Mouse (Mus musculus) forebrain, embryonic 13.5 days (tissue): ENCODE measurements at regions not wholly inside any gene's neighbourhood (a gene's known extent, or its start where the extent isn't known, plus 50 kb on each side); places are given as distances from the start of the nearest gene placed in this dataset.

Experiments
- ATAC-seq: fragments of 200-750 bp; cut with Nextera tagmentation; 2 replicates; pipeline ENCODE4 v1.8.0; 2017
- H3K27ac ChIP-seq: fragments of 300-500 bp; sonication (generic); 2 replicates; pipeline ENCODE4 v1.5.1; 2015; ENCODE audit warnings: inconsistent platforms, mild to moderate bottlenecking, moderate library complexity
- H3K27me3 ChIP-seq: fragments of 300-500 bp; sonication (generic); 2 replicates; pipeline ENCODE4 v1.6.1; 2015; ENCODE audit warnings: mild to moderate bottlenecking, inconsistent platforms
- H3K36me3 ChIP-seq: fragments of 300-500 bp; sonication (generic); 2 replicates; pipeline ENCODE4 v1.6.1; 2015; ENCODE audit warnings: mild to moderate bottlenecking, inconsistent platforms; ENCODE audit not compliant: poor library complexity, severe bottlenecking
- H3K4me1 ChIP-seq: fragments of 300-500 bp; sonication (generic); 2 replicates; pipeline ENCODE4 v1.6.1; 2015; ENCODE audit warnings: inconsistent platforms
- H3K4me2 ChIP-seq: fragments of 300-500 bp; sonication (generic); 2 replicates; pipeline ENCODE4 v1.6.1; 2015; ENCODE audit warnings: inconsistent platforms, mild to moderate bottlenecking, moderate library complexity
- H3K4me3 ChIP-seq: fragments of 300-500 bp; sonication (generic); 2 replicates; pipeline ENCODE4 v1.5.1; 2015; ENCODE audit warnings: mild to moderate bottlenecking, inconsistent platforms
- H3K9ac ChIP-seq: fragments of 300-500 bp; sonication (generic); 2 replicates; pipeline ENCODE4 v1.6.1; 2015; ENCODE audit warnings: mild to moderate bottlenecking, inconsistent platforms
- H3K9me3 ChIP-seq: fragments of 300-500 bp; sonication (generic); replicated peaks from 2 replicates; pipeline ENCODE4 v1.6.1; 2016; ENCODE audit warnings: inconsistent platforms
- WGBS: fragments of 180-500 bp; shearing (Covaris S2); methylation state at CpG from one replicate; pipeline ENCODE4 v1.1.7; 2015; 5-methylcytosine and 5-hydroxymethylcytosine counted together

DNA sequence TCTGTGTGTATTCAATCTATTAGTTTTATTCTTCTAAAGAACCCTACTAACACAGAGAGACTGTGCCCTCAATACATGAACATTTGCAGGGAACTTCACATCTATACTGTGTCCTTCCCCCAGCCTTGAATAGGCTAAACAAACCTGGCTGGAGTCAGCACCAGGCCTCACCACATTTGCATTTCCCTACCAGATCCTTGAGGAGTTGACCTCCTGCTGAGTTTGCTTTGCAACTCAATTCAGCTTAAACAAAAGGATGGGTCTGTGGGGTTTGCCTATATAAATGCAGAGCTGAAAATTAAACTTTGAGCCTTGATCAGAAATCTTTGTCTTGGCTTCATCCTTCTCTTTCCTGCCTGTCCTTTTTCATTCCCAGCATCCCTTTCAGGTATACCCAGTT is 331.5 kb upstream of the Xylt1 start:
- no peaks in the 10 kb centered on the region for H3K9me3 ChIP-seq
- no peak overlapping the region for H3K4me3 ChIP-seq
- H3K4me2 ChIP-seq = no peak overlapping the region
- no peak overlapping the region for H3K27ac ChIP-seq
- no peaks in the 10 kb centered on the region for H3K4me1 ChIP-seq
- ATAC-seq = no peak
- H3K36me3 ChIP-seq = no peaks in the 10 kb centered on the region
- H3K9ac ChIP-seq = no peak overlapping the region
- no peaks in the 10 kb centered on the region for H3K27me3 ChIP-seq

DNA sequence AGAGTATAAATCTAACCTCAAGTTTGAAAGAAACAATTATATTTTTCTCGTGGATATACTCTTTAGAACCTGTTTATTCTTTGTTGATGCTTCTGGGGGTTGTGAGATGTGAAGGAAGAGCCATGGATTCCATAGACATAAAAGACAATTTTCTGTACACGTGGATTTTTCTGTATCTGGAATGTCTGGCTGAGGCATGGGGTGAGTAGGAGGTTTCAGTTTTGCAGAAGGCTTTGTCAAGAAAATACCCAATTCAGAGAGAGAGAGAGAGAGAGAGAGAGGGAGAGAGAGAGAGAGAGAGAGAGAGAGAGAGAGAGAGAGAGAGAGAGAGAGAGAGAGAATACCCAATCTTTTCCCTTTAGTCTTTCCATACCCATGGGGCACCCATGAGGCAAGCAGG is 315.0 kb upstream of the Xylt1 start:
- Histone ChIP-seq H3K27ac (no peak overlapping the region), H3K4me2 (no peak overlapping the region), H3K36me3 (no peaks in the 10 kb centered on the region), H3K4me3 (no peak overlapping the region), H3K9me3 (no peaks in the 10 kb centered on the region), H3K4me1 (no peaks in the 10 kb centered on the region), H3K9ac (no peak overlapping the region), H3K27me3 (no peaks in the 10 kb centered on the region)
- ATAC-seq = no peak
- 71% methylated on average over 2 of the region's 2 CpGs for WGBS

DNA sequence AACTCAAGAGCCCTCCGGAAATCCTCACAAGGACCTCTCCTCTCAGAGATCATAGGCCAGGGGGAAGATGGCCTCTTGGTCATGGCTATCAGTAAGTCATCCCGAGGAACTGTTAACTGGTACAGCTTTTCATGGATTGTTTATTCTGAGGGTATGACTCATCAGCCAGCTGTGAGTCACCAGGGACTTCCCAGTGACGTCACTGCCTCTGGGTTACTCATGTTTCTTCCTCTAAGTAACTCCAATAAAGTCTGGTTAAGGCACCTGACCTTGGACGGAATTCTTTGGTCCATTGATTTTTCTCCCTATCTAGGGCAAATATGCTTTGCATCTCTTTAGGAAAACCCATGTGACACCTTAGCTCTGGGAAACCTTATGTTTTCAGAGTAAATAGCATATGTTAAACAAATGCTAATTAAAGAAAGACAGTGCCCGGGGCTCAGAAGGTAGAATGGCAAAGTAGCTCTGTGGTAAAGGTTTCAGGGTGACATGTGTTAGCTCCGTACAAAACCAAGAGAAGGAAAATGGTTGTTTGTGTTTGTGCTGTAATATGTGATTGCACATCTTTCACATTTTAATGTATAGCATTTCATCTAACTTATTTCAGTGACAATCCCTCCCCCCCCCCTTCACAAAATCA is 289.7 kb upstream of the Xylt1 start:
- Histone ChIP-seq H3K4me1 (no peaks in the 10 kb centered on the region), H3K27ac (no peak overlapping the region), H3K9me3 (no peaks in the 10 kb centered on the region), H3K4me3 (no peak overlapping the region), H3K9ac (no peak overlapping the region), H3K27me3 (no peaks in the 10 kb centered on the region), H3K4me2 (no peak overlapping the region), H3K36me3 (no peaks in the 10 kb centered on the region)
- no peak for ATAC-seq
- 75% methylated on average over 6 of the region's 6 CpGs for WGBS

DNA sequence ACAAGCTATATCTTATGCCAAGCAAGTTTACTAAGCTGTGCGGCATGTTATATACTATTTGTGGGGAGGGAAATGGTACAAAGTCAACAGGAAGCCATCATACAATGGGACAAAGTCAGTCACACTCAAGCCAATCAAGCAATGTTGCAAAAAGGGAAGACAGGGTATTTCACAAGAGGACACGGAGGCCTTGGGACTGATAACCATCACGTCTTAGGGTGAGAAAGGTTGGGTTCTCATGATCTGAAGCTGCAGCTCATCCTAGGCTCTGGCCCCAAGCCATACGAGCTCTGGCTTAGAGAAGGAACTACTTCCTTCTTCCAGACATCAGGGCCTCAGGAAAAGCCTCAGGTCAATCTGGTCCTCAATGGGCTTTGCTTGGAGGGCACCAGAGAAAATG is 287.9 kb upstream of the Xylt1 start:
- Histone ChIP-seq H3K27ac (no peak overlapping the region), H3K9me3 (no peaks in the 10 kb centered on the region), H3K9ac (no peak overlapping the region), H3K27me3 (no peaks in the 10 kb centered on the region), H3K4me3 (no peak overlapping the region), H3K4me2 (no peak overlapping the region), H3K36me3 (no peaks in the 10 kb centered on the region), H3K4me1 (no peaks in the 10 kb centered on the region)
- 91% methylated on average over 4 of the region's 4 CpGs for WGBS
- no peak for ATAC-seq

DNA sequence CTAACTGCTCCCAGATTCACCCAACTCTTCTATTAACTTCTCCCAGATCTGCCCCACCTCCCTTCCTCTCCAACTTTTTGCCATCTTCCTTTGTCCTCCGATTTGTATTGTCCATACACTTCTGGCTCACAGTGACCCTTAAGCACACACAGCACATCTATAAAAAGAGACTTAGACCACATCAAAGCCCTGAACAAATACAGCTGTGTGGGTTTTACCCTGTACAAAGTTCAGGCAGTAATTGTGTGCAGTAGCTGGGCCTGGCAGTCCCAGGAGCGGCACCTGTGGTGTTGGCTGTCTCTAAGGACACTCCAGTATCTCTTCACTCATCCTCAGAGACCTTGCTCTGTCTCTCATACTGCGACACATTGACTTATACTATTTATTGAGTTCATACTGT is 283.2 kb upstream of the Xylt1 start:
- Histone ChIP-seq H3K27me3 (no peaks in the 10 kb centered on the region), H3K4me3 (no peak overlapping the region), H3K9me3 (no peaks in the 10 kb centered on the region), H3K9ac (no peak overlapping the region), H3K36me3 (no peaks in the 10 kb centered on the region), H3K4me2 (no peak overlapping the region), H3K27ac (no peak overlapping the region), H3K4me1 (no peaks in the 10 kb centered on the region)
- ATAC-seq = no peak
- WGBS = 76% methylated on average over 3 of the region's 3 CpGs

DNA sequence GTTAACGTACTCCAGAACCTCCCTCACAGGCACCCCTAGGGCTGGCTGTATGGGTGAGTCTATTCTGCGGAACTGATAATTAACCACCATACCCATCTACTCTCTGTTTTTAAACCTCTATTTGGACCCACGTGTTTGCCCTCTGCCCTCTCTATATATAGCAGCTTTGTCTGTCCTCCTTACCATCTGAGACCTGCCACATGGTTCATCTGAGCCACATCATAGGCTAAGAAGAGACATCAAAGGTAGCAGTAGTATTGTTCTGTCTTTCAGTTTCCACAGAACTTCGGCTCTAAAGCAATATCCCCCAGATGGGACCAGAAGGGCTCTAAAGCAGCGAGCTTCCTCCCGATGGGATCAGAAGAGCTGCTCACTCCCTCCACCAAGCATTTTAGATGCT is 281.7 kb upstream of the Xylt1 start:
- no peaks in the 10 kb centered on the region for H3K4me1 ChIP-seq
- ATAC-seq = no peak
- no peaks in the 10 kb centered on the region for H3K36me3 ChIP-seq
- 71% methylated on average over 6 of the region's 6 CpGs for WGBS
- no peaks in the 10 kb centered on the region for H3K9me3 ChIP-seq
- H3K27me3 ChIP-seq = no peaks in the 10 kb centered on the region
- no peak overlapping the region for H3K4me2 ChIP-seq
- H3K27ac ChIP-seq = no peak overlapping the region
- no peak overlapping the region for H3K4me3 ChIP-seq
- no peak overlapping the region for H3K9ac ChIP-seq

DNA sequence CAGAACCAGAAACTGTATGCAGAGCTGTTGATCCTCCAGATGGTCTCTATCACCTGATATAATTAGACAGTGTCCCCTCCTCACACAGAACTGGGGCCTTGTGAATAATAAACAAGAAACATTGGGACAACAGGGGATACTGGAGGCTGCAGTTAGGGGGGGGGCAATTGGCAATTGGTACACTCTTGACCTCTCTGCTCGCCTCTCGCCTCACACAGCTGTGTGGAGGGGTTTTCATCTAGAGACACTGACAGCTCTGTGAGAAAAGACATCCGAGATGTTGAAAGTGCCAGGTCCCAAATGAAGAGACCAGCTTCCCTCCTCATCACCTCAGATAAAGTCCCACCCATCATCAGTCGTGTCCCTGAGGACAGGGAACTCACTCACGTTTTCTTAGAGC is 277.7 kb upstream of the Xylt1 start:
- no peak for ATAC-seq
- H3K27me3 ChIP-seq = no peaks in the 10 kb centered on the region
- H3K27ac ChIP-seq = no peak overlapping the region
- H3K4me3 ChIP-seq = no peak overlapping the region
- H3K9me3 ChIP-seq = no peaks in the 10 kb centered on the region
- H3K9ac ChIP-seq = no peak overlapping the region
- H3K4me2 ChIP-seq = no peak overlapping the region
- no peaks in the 10 kb centered on the region for H3K36me3 ChIP-seq
- 78% methylated on average over 5 of the region's 5 CpGs for WGBS
- no peaks in the 10 kb centered on the region for H3K4me1 ChIP-seq

DNA sequence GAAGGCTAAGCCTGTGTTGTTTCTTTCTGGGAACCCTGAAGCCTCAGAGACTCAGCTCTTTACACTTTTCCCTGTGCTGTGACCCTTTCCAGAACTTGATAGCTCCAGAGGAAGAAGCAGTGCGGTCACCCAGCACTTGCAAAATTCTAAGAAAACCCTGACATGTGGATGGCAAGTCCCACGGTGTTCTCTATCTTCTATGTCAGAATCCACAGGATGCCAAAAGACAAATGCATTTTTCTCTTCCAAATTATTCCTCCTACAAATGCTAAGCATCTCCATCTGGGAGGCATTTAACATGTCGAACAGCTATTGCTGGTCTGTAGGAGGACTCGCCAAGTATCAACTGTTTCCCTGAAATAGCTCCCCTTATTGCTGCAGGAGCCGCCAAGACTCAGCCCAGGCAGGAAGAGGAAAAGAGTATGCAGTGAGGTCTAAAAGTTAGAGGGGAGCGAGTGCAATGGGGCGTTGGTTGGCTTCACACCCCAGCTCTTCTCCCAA is 274.0 kb upstream of the Xylt1 start:
- no peak overlapping the region for H3K4me2 ChIP-seq
- no peaks in the 10 kb centered on the region for H3K4me1 ChIP-seq
- H3K9ac ChIP-seq = no peak overlapping the region
- no peak overlapping the region for H3K4me3 ChIP-seq
- ATAC-seq = no peak
- no peaks in the 10 kb centered on the region for H3K27me3 ChIP-seq
- H3K9me3 ChIP-seq = no peaks in the 10 kb centered on the region
- no peak overlapping the region for H3K27ac ChIP-seq
- no peaks in the 10 kb centered on the region for H3K36me3 ChIP-seq
- WGBS = 93% methylated on average over 7 of the region's 7 CpGs

DNA sequence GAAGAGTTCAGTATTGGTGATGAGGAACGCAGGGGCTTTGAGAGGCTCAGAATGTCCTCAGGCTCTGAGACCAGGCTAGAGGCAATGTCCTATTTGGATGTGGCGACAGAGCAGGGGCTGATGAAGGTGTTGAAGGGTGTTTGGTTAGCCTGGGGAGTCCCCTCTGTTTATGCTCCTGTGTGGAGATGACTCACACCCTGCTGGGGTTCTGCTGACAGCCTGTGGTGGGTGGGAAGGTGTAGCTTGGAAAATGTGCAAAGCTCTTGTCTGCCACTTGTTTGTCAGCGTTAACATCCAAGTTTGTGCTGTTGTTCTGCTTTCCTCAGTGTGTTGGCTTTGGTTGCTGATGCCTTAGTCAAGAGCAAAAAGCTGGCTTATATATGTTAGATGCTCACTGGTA is 272.4 kb upstream of the Xylt1 start:
- H3K9me3 ChIP-seq = no peaks in the 10 kb centered on the region
- no peak overlapping the region for H3K4me2 ChIP-seq
- WGBS = 93% methylated on average over 3 of the region's 3 CpGs
- no peak overlapping the region for H3K9ac ChIP-seq
- ATAC-seq = no peak
- no peak overlapping the region for H3K4me3 ChIP-seq
- no peaks in the 10 kb centered on the region for H3K4me1 ChIP-seq
- no peaks in the 10 kb centered on the region for H3K36me3 ChIP-seq
- H3K27me3 ChIP-seq = no peaks in the 10 kb centered on the region
- H3K27ac ChIP-seq = no peak overlapping the region

DNA sequence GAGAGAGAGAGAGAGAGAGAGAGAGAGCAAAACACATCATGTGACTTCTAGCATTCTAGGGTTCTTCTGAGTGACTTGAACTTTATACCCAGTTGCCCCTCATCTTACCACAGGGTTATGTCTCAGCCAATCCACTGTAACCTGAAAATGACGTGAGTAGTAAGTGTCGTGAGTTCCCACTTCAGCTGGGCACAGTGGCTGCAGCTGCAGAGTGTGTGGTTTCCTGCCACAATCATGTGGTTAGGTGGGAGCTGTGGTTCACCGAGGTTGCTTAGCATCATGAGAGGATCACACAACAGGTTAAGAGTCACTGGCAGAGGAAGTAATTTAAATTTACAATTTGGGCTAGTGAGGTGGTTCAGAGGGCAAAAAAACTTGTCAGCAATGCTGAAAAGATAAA is 253.1 kb upstream of the Xylt1 start:
- no peak overlapping the region for H3K4me2 ChIP-seq
- no peaks in the 10 kb centered on the region for H3K36me3 ChIP-seq
- H3K4me1 ChIP-seq = no peaks in the 10 kb centered on the region
- no peaks in the 10 kb centered on the region for H3K9me3 ChIP-seq
- no peak for ATAC-seq
- H3K4me3 ChIP-seq = no peak overlapping the region
- 74% methylated on average over 3 of the region's 3 CpGs for WGBS
- H3K27ac ChIP-seq = no peak overlapping the region
- no peaks in the 10 kb centered on the region for H3K27me3 ChIP-seq
- no peak overlapping the region for H3K9ac ChIP-seq

DNA sequence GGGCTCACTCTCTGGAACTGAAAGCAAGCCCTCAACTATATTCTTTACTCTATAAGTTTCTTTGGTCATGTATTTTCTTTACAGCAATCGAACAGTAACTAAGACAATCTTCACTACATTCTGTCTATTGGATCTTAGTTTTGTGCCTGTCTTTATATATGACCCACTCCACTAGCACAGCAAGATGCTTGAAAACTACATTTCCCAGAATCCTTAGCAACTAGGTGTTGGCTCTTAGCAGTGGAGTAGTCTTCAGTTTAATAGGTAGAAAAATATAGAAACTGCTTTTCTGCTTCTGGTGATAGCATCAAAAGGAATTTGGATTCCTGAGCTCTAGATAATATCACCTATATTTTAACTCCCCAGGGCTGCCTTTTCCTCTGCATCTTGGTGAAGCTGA is 245.9 kb upstream of the Xylt1 start:
- H3K4me2 ChIP-seq = no peak overlapping the region
- H3K9ac ChIP-seq = no peak overlapping the region
- H3K9me3 ChIP-seq = no peaks in the 10 kb centered on the region
- no peaks in the 10 kb centered on the region for H3K36me3 ChIP-seq
- no peak overlapping the region for H3K27ac ChIP-seq
- H3K4me3 ChIP-seq = no peak overlapping the region
- ATAC-seq = no peak
- 96% methylated on average over 1 of the region's 1 CpGs for WGBS
- H3K4me1 ChIP-seq = peaks cover 14% of the 10 kb centered on the region
- H3K27me3 ChIP-seq = no peaks in the 10 kb centered on the region

DNA sequence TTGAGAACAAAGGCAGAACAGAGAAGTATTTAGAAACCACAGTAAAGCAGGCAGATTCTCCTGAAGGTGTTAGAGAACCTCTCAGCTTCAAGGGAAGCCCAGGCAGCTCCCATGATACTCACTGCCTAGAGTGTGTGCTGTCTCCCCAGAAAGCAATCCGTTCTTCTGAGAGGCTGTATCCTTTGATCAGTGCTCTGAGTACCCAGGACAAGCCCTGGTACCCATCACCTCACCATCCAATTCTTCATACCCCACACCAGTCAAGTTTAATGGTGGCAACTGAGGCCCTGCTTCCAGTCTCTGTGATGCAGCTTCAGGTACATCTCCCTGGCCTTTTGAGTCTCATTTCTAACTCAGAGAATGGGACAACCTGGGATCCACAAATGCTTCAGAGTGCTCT is 242.1 kb upstream of the Xylt1 start:
- 57% methylated on average over 1 of the region's 1 CpGs for WGBS
- no peak for ATAC-seq
- H3K36me3 ChIP-seq = no peaks in the 10 kb centered on the region
- no peak overlapping the region for H3K27ac ChIP-seq
- no peaks in the 10 kb centered on the region for H3K9me3 ChIP-seq
- no peaks in the 10 kb centered on the region for H3K27me3 ChIP-seq
- H3K4me3 ChIP-seq = no peak overlapping the region
- no peak overlapping the region for H3K4me2 ChIP-seq
- H3K9ac ChIP-seq = no peak overlapping the region
- peaks cover 33% of the 10 kb centered on the region for H3K4me1 ChIP-seq

DNA sequence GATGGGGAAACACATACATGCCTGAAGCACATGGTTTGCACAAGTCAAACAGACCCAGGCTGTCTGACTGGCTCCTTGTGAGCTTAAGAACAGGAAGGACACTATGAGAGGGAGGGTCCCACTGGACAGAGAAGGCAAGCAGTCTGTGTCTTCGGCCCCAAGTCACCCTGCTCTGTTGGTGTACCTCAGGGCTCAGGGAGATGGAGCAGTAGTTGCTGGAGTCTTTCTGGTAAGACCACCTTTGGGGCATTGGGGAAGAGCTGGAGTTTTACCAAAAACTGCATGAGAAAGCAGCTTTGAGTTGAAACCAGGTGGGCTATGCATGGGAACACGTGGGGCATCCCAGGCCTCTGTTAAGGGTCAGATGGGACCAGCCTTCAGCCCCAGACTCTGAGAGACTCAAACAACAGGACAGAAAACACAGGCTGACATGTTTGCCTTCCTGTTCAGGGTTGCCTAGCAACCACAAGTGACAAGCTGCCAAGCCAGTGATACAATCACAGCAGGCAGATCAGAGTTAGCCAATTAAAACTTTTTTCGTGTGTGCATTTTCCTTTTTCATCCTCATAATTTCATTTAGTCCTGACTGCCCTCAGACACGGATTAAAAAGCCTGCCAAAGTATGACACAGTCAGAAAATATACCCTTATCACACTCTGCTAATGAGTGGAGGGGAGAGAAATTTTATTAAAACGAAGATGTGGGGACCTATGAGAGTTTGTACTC is 241.4 kb upstream of the Xylt1 start:
- WGBS = 4% methylated on average over 5 of the region's 5 CpGs
- Histone ChIP-seq H3K9me3 (no peaks in the 10 kb centered on the region), H3K4me1 (peaks cover 33% of the 10 kb centered on the region), H3K4me2 (peak overlapping the region; percentile 32), H3K27me3 (no peaks in the 10 kb centered on the region), H3K9ac (no peak overlapping the region), H3K27ac (peak overlapping the region; percentile 80), H3K4me3 (no peak overlapping the region), H3K36me3 (no peaks in the 10 kb centered on the region)
- ATAC-seq = peak; percentile 93
